Mouse (Mus musculus): ENCODE results near the gene Mdga1. TPM values are rescaled to one million over a fixed set of nuclear protein-coding genes. Genes with fewer than 3 reads are reported as not detected.

The Mdga1 gene
- polyA plus RNA-seq, 1 experiment from 2014 or later: 14.7 TPM

DNA sequence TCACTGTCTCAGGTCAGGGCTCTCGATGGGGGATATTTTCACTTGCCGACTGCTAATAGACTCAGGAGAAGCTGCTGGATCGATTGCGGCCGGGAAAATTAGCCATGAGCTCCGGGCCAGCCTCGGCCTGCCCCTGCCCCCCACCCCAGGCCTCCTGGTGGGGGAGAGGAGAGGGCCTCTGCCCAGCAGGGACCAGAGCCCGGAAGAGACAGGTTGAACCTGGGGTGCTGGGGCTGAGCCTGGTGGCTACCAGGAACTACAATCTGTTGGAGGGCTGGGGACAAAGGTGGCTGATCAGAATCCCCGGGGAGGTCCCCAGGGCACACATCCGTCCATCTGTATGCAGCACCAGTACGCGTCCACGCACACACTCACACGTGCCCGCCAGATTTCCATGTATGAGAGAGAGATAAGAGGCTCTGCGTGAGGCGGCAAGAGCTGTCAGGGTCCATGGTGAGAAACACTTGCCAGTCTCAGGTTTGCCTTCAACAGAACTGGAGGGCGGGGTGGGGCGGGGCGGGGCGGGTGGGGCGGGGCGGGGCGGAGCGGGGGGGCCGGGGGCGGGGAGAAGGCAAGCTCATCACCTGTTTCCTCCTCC is 95.7 kb downstream of the Mdga1 start:
- peak overlapping the region; percentile 87 for H3K27ac ChIP-seq
- no peaks in the 10 kb centered on the region for H3K9me3 ChIP-seq
- peak overlapping the region; percentile 28 for H3K4me2 ChIP-seq (replicated peaks)
- ATAC-seq: peak; percentile 62
- peaks cover 53% of the 10 kb centered on the region for H3K4me1 ChIP-seq (replicated peaks)
- H3K27me3 ChIP-seq: no peaks in the 10 kb centered on the region
- peak overlapping the region; percentile 32; the same call in 1 of the 2 replicates for H3K9ac ChIP-seq (replicated peaks)
- no peak overlapping the region for H3K4me3 ChIP-seq (replicated peaks)
- no peaks in the 10 kb centered on the region for H3K36me3 ChIP-seq
- WGBS: 12% methylated on average over 27 of the region's 27 CpGs

DNA sequence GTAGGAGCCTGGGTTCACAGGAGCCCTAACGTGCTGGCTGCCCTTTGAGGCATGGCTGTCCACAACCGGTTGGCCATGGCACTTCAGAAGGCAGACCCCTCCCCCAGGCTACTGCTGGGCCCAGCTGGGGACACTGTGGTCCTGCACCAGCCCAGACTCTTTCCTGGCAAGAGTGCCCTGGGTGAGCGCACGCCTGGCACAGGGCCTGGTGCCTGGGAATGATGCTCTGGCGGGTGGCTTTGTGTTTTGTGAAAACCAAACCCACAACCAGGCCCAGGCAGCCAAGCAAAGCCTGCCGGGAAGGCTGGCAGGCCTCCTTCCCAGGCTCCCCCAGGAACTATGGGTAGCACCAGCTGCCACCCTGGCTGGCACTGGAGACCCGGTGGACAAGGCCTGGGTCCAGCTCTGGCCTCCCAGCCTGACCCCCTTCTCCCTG is 96.3 kb downstream of the Mdga1 start:
- Histone ChIP-seq H3K36me3 (no peaks in the 10 kb centered on the region), H3K4me3 (replicated peaks) (no peak overlapping the region), H3K4me1 (replicated peaks) (peaks cover 47% of the 10 kb centered on the region), H3K9me3 (no peaks in the 10 kb centered on the region), H3K9ac (replicated peaks) (peak overlapping the region; percentile 8; the same call in 1 of the 2 replicates), H3K27me3 (no peaks in the 10 kb centered on the region), H3K27ac (peak overlapping the region; percentile 87), H3K4me2 (replicated peaks) (0 out of 2 replicates have a peak overlapping the region, but pooled peaks have one; percentile 28)
- 51% methylated on average over 7 of the region's 7 CpGs for WGBS
- peak; percentile 82 for ATAC-seq

DNA sequence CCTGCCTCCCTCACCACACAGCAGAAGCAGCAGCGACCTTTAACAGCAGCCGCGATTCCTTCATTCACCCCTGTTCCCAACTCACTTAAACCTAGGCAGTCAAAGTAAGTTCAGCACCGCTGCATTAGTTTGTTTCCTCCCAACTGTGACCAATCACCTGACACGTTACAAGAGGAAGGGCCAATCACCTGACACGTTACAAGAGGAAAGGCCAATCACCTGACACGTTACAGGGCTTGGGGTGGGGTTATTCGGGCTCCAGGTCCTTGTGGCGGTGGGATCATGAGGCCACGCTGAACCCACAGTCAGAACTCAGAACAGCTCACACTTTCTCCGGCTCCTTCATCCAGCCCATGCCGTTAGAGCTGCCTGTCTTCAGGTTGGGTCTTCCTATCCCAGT is 99.6 kb downstream of the Mdga1 start:
- Histone ChIP-seq H3K27ac (no peak overlapping the region), H3K4me2 (replicated peaks) (no peak overlapping the region), H3K4me3 (replicated peaks) (no peak overlapping the region), H3K9ac (replicated peaks) (no peak overlapping the region), H3K27me3 (no peaks in the 10 kb centered on the region), H3K4me1 (replicated peaks) (peaks cover 38% of the 10 kb centered on the region), H3K9me3 (no peaks in the 10 kb centered on the region), H3K36me3 (0 out of 2 replicates have a peak, but pooled peaks cover 10% of the 10 kb centered on the region)
- WGBS: 80% methylated on average over 12 of the region's 12 CpGs
- ATAC-seq: no peak

GRCm38 (mm10) chr17:29865914-29866313 is 104.0 kb downstream of the Mdga1 start:
- 0 out of 2 replicates have a peak, but pooled peaks cover 10% of the 10 kb centered on the region for H3K36me3 ChIP-seq
- H3K4me2 ChIP-seq (replicated peaks): no peak overlapping the region
- 63% methylated on average over 6 of the region's 6 CpGs for WGBS
- no peak overlapping the region for H3K9ac ChIP-seq (replicated peaks)
- H3K27me3 ChIP-seq: no peaks in the 10 kb centered on the region
- no peak overlapping the region for H3K4me3 ChIP-seq (replicated peaks)
- no peaks in the 10 kb centered on the region for H3K9me3 ChIP-seq
- H3K4me1 ChIP-seq (replicated peaks): peaks cover 11% of the 10 kb centered on the region; the same call in 1 of the 2 replicates
- ATAC-seq: no peak
- H3K27ac ChIP-seq: no peak overlapping the region

- H3K27me3 ChIP-seq: no peaks in the 10 kb centered on the region
- no peak overlapping the region for H3K4me3 ChIP-seq (replicated peaks)
- no peak overlapping the region for H3K4me2 ChIP-seq (replicated peaks)
- 0 out of 2 replicates have a peak, but pooled peaks cover 10% of the 10 kb centered on the region for H3K36me3 ChIP-seq
- no peaks in the 10 kb centered on the region for H3K9me3 ChIP-seq
- ATAC-seq: no peak
- H3K4me1 ChIP-seq (replicated peaks): peaks cover 8% of the 10 kb centered on the region; the same call in 1 of the 2 replicates
- no peak overlapping the region for H3K27ac ChIP-seq
- no peak overlapping the region for H3K9ac ChIP-seq (replicated peaks)
- WGBS: 63% methylated on average over 7 of the region's 7 CpGs
Measured at GRCm38 (mm10) chr17:29864440-29864839, 105.4 kb downstream of the Mdga1 start.

- no peaks in the 10 kb centered on the region for H3K9me3 ChIP-seq
- no peaks in the 10 kb centered on the region; the same call in 1 of the 2 replicates for H3K36me3 ChIP-seq
- peaks cover 23% of the 10 kb centered on the region for H3K4me1 ChIP-seq (replicated peaks)
- H3K4me3 ChIP-seq (replicated peaks): no peak overlapping the region
- WGBS: 78% methylated on average over 13 of the region's 13 CpGs
- no peak overlapping the region; the same call in 1 of the 2 replicates for H3K27ac ChIP-seq
- no peak overlapping the region for H3K4me2 ChIP-seq (replicated peaks)
- H3K9ac ChIP-seq (replicated peaks): no peak overlapping the region
- 0 out of 2 replicates have a peak, but pooled peaks have one; percentile 24 for ATAC-seq
- no peaks in the 10 kb centered on the region for H3K27me3 ChIP-seq
Measured at GRCm38 (mm10) chr17:29859788-29860283, 110.1 kb downstream of the Mdga1 start.

DNA sequence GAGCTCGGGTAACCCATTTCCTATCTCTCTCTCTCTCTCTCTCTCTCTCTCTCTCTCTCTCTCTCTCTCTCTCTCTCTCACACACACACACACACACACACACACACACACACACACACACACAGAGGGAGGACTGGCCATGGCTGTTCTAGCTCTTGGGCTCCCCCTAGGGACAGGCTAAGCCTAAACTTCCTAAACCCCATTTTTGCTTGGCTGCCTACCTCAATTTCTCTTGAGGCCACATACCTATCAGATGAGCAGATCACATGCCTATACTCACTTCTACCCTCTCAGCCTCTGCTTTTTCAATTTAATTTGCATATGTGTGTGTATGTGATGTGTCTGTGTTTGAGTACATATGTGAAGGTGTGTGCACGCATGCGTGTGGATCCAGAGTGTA is 111.1 kb downstream of the Mdga1 start:
- ATAC-seq: no peak
- H3K27me3 ChIP-seq: no peaks in the 10 kb centered on the region
- no peaks in the 10 kb centered on the region for H3K9me3 ChIP-seq
- no peak overlapping the region for H3K4me2 ChIP-seq (replicated peaks)
- H3K4me1 ChIP-seq (replicated peaks): peaks cover 23% of the 10 kb centered on the region
- no peak overlapping the region for H3K9ac ChIP-seq (replicated peaks)
- no peak overlapping the region for H3K27ac ChIP-seq
- WGBS: 94% methylated on average over 3 of the region's 3 CpGs
- peaks cover 2% of the 10 kb centered on the region; the same call in 1 of the 2 replicates for H3K36me3 ChIP-seq
- no peak overlapping the region for H3K4me3 ChIP-seq (replicated peaks)

GRCm38 (mm10) chr17:29855702-29856580 is 113.9 kb downstream of the Mdga1 start:
- peak overlapping the region; percentile 62 for H3K27ac ChIP-seq
- 71% methylated on average over 18 of the region's 18 CpGs for WGBS

GRCm38 (mm10) chr17:29854835-29855234 is 115.1 kb downstream of the Mdga1 start:
- Histone ChIP-seq H3K9me3 (no peaks in the 10 kb centered on the region), H3K4me1 (replicated peaks) (peaks cover 23% of the 10 kb centered on the region), H3K27ac (no peak overlapping the region), H3K36me3 (peaks cover 18% of the 10 kb centered on the region), H3K4me3 (replicated peaks) (no peak overlapping the region), H3K9ac (replicated peaks) (no peak overlapping the region), H3K27me3 (0 out of 2 replicates have a peak, but pooled peaks cover 3% of the 10 kb centered on the region), H3K4me2 (replicated peaks) (no peak overlapping the region)
- ATAC-seq: no peak
- WGBS: 93% methylated on average over 4 of the region's 4 CpGs

More at GRCm38 (mm10) chr17:29855702-29856580, 113.9 kb downstream of the Mdga1 start:
- Histone ChIP-seq H3K4me2 (replicated peaks) (no peak overlapping the region), H3K27me3 (0 out of 2 replicates have a peak, but pooled peaks cover 3% of the 10 kb centered on the region), H3K9me3 (no peaks in the 10 kb centered on the region), H3K4me3 (replicated peaks) (no peak overlapping the region), H3K4me1 (replicated peaks) (peaks cover 27% of the 10 kb centered on the region), H3K9ac (replicated peaks) (peak overlapping the region; percentile 39; the same call in 1 of the 2 replicates), H3K36me3 (peaks cover 14% of the 10 kb centered on the region; the same call in 1 of the 2 replicates)
- no peak for ATAC-seq

GRCm38 (mm10) chr17:29854388-29854787 is 115.5 kb downstream of the Mdga1 start:
- WGBS: 61% methylated on average over 6 of the region's 6 CpGs
- no peak overlapping the region for H3K9ac ChIP-seq (replicated peaks)
- no peak overlapping the region for H3K4me2 ChIP-seq (replicated peaks)
- H3K27ac ChIP-seq: no peak overlapping the region
- peaks cover 18% of the 10 kb centered on the region for H3K36me3 ChIP-seq
- 0 out of 2 replicates have a peak, but pooled peaks cover 3% of the 10 kb centered on the region for H3K27me3 ChIP-seq
- ATAC-seq: no peak
- no peaks in the 10 kb centered on the region for H3K9me3 ChIP-seq
- H3K4me3 ChIP-seq (replicated peaks): no peak overlapping the region
- H3K4me1 ChIP-seq (replicated peaks): peaks cover 23% of the 10 kb centered on the region

DNA sequence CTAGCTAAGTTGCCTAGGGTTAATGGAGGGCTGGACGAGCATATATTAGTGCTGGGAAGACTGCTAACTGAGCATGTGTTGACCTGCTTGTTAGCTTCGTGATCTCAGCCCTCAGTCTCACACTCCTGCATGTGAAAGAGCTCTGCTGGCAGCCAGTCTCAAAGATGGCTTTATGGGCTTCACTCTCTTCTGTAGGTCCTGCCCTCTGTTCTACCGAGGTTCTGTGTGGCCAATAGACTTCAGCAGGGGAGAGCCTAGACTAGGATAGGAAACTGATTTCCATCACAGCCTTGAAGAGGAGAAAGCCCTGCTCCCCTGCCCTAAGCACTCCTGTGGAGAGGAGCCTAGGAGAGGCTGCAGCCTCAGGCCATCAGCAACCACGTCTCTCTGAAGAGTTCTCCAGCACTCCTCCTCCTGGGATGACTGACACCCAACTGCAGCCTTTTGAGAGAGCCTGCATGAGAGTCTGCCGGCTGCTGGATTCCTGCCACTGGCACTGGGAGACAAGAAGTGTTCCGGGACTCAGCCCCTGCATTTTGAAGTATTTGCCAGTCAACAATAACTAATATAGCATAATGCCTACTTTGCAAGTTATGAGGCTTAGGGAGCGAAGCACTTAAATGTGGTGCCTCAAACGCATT is 116.9 kb downstream of the Mdga1 start:
- Histone ChIP-seq H3K9me3 (no peaks in the 10 kb centered on the region), H3K4me3 (replicated peaks) (no peak overlapping the region), H3K27me3 (0 out of 2 replicates have a peak, but pooled peaks cover 3% of the 10 kb centered on the region), H3K9ac (replicated peaks) (no peak overlapping the region), H3K4me1 (replicated peaks) (peaks cover 27% of the 10 kb centered on the region), H3K36me3 (peaks cover 18% of the 10 kb centered on the region), H3K27ac (no peak overlapping the region), H3K4me2 (replicated peaks) (no peak overlapping the region)
- 47% methylated on average over 8 of the region's 8 CpGs for WGBS
- ATAC-seq: no peak

Measured in midbrain, embryonic 13.5 days (tissue).